Mouse (Mus musculus) NIH3T3 (cell line): Measurements from ENCODE around the gene Cd320.
"Not testable (repeated sequence)": the region's sequence is repeated elsewhere in the genome, so short reads cannot be mapped to it uniquely, and the experiment has no call there.

ENCODE experiments used
- DNase-seq: peaks from one replicate; pipeline ENCODE4 v3.0.0-alpha.2; 2012; ENCODE audit warnings: low read depth

Gene Cd320

GRCm38 (mm10) chr17:33824997-33825330 lies 17.9 kb upstream of the Cd320 start:
- not testable (repeated sequence) for DNase-seq

GRCm38 (mm10) chr17:33825462-33825861 lies 17.4 kb upstream of the Cd320 start:
- DNase-seq: no peak

GRCm38 (mm10) chr17:33826850-33827249 lies 16.0 kb upstream of the Cd320 start:
- DNase-seq: peak; percentile 91

- DNase-seq: no peak
These were observed 14.0 kb upstream of the Cd320 start for GRCm38 (mm10) chr17:33828892-33829291.

- DNase-seq: no peak
These were observed 13.3 kb upstream of the Cd320 start for GRCm38 (mm10) chr17:33829561-33829960.

- peak; percentile 61 for DNase-seq
These were observed 1.3 kb downstream of the Cd320 start for GRCm38 (mm10) chr17:33844196-33844595.

GRCm38 (mm10) chr17:33848139-33848538 lies 5.2 kb downstream of the Cd320 start:
- no peak for DNase-seq

- DNase-seq: no peak
These were observed 8.4 kb downstream of the Cd320 start for GRCm38 (mm10) chr17:33851331-33851730.

- no peak for DNase-seq
These were observed 14.9 kb downstream of the Cd320 start for GRCm38 (mm10) chr17:33857816-33858215.

GRCm38 (mm10) chr17:33865330-33866030 lies 22.6 kb downstream of the Cd320 start:
- DNase-seq: peak; percentile 59

GRCm38 (mm10) chr17:33873537-33873936 lies 30.6 kb downstream of the Cd320 start, which contains the start of gene Gm7029:
Gene Gm7029, plus strand, starts transcription at chr17:33873837.
- DNase-seq: not testable (repeated sequence)

- no peak for DNase-seq
These were observed 31.5 kb downstream of the Cd320 start for GRCm38 (mm10) chr17:33874411-33874810.

GRCm38 (mm10) chr17:33875797-33876196 lies 32.9 kb downstream of the Cd320 start:
- peak; percentile 49 for DNase-seq

- DNase-seq: not testable (repeated sequence)
These were observed 41.4 kb downstream of the Cd320 start for GRCm38 (mm10) chr17:33884320-33884719.

- not testable (repeated sequence) for DNase-seq
These were observed 44.9 kb downstream of the Cd320 start for GRCm38 (mm10) chr17:33887802-33888201.

GRCm38 (mm10) chr17:33888230-33888629 lies 45.3 kb downstream of the Cd320 start:
- not testable (repeated sequence) for DNase-seq

GRCm38 (mm10) chr17:33889941-33890532 lies 47.1 kb downstream of the Cd320 start:
- DNase-seq: not testable (repeated sequence)

- DNase-seq: peak; percentile 100
These were observed 47.7 kb downstream of the Cd320 start, which contains the start of gene Kifc1 for GRCm38 (mm10) chr17:33890533-33891059. Gene Kifc1, minus strand, starts transcription at chr17:33890661.

- no peak for DNase-seq
These were observed 48.5 kb downstream of the Cd320 start for GRCm38 (mm10) chr17:33891357-33891756.

GRCm38 (mm10) chr17:33891892-33892291 lies 49.0 kb downstream of the Cd320 start:
- not testable (repeated sequence) for DNase-seq

- DNase-seq: peak; percentile 40
These were observed 49.5 kb downstream of the Cd320 start for GRCm38 (mm10) chr17:33892429-33892828.

- peak; percentile 1 for DNase-seq
These were observed 50.1 kb downstream of the Cd320 start for GRCm38 (mm10) chr17:33893011-33893410.

- DNase-seq: peak; percentile 93
These were observed 54.4 kb downstream of the Cd320 start for GRCm38 (mm10) chr17:33897114-33897794.
